Mouse (Mus musculus): ENCODE measurements around the gene Ldlrad3. TPM values are rescaled to one million over a fixed set of nuclear protein-coding genes. Genes with fewer than 3 reads are reported as not detected.

Ldlrad3 gene
- 20.2 and 23.0 TPM in 2 replicates for polyA plus RNA-seq (2016; fragmentation: Nextera tagmentation; extraction: Ambion mirVana)

DNA sequence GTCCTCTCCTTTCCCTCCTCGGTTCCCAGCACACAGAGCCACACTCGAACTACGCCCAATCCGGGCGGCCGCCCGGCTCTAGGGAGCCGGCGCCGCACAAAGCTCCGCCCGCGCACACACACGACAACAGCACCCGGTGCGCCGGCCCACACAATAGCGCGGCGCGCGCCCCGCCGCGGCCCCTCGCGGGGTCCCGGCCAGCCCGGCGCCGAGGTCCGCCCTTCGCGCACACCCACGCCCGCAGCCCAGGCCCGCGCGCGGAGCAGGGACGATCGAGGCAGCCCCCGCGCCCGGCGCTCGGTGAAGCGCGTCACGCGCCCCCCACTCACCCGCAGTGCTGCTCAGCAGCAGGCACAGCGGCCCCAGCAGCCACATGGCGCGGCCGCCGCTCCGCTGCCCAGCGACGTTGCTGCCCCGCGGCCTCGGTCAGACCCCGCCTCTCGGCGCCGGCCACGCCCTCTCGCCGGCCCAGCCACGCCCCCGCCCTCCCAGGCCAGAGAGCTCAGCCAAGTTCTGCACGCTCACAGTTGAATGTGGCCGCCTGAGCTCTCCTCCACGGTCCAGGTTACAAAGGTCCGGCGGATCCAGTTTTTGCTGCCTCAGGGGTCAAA lies at the start of gene Ldlrad3:
Gene Ldlrad3 (minus strand): TSS at position 435 of the 611 bp plus-strand sequence.
- no peaks in the 10 kb centered on the region for H3K36me3 ChIP-seq
- peak within 1 kb of the TSS; percentile 88 for H3K9ac ChIP-seq
- peak; percentile 93 for ATAC-seq (ENCODE audit: insufficient number of reproducible peaks, low FRiP score)
- peak within 1 kb of the TSS; percentile 96 for H3K4me2 ChIP-seq
- no peaks in the 10 kb centered on the region for H3K27me3 ChIP-seq (replicated peaks)
- WGBS: under 1% methylated on average over 72 of the region's 77 CpGs
- peak within 1 kb of the TSS; percentile 82 for H3K27ac ChIP-seq (ENCODE audit: poor library complexity, severe bottlenecking)
- peak within 1 kb of the TSS; percentile 95 for H3K4me3 ChIP-seq
- peaks cover 20% of the 10 kb centered on the region for H3K4me1 ChIP-seq (replicated peaks)
- H3K9me3 ChIP-seq (replicated peaks): no peaks in the 10 kb centered on the region

DNA sequence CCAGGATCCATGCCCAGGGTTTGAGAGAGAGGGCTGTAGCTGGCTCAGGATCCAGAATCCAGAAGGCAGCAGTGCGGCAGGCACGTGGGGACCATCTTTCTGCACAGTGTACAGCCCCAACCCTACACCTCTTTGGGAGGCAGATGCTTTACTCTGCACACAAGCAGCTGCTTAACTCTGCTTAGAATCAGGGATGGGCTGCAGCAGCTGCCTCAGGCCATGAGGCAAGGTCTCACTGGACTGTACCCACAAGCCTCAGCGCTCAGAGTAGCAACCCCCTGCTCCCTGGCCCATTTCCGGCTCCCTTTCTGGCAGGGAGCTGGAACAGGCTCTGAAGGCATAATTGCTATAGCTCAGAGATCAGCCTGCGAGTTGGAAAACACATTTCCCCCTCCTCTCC lies 45.3 kb upstream of the Ldlrad3 start:
- Histone ChIP-seq H3K4me1 (replicated peaks) (peaks cover 4% of the 10 kb centered on the region; the same call in 1 of the 2 replicates), H3K9me3 (replicated peaks) (no peaks in the 10 kb centered on the region), H3K4me2 (no peak overlapping the region), H3K4me3 (no peak overlapping the region), H3K9ac (no peak overlapping the region), H3K36me3 (no peaks in the 10 kb centered on the region), H3K27me3 (replicated peaks) (no peaks in the 10 kb centered on the region; the same call in 1 of the 2 replicates), H3K27ac (ENCODE audit: poor library complexity, severe bottlenecking) (no peak overlapping the region)
- no peak for ATAC-seq (ENCODE audit: insufficient number of reproducible peaks, low FRiP score)
- WGBS: 66% methylated on average over 5 of the region's 5 CpGs

DNA sequence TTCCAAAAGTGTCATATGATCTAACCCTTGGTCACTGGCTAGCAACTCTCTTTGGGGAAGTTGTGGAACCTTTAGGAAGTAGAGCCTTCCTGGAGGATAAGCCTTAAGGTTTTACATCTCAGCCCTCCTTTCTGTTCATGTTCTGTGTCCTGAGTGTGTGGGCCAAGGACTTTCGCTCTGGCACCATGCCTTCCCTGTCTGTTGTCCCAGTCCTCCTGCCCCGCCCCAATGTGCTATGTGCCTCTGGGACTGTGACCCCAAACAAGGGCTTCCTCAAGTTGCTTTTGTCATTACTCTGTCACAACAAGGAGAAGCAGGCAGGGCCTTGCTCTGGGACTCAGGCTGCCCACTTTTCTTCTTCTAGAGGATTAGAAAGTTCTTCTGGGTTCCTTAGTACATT lies 42.9 kb upstream of the Ldlrad3 start:
- no peaks in the 10 kb centered on the region; the same call in 1 of the 2 replicates for H3K27me3 ChIP-seq (replicated peaks)
- H3K4me1 ChIP-seq (replicated peaks): peaks cover 4% of the 10 kb centered on the region; the same call in 1 of the 2 replicates
- H3K4me2 ChIP-seq: no peak overlapping the region
- no peak overlapping the region for H3K27ac ChIP-seq (ENCODE audit: poor library complexity, severe bottlenecking)
- no peak for ATAC-seq (ENCODE audit: insufficient number of reproducible peaks, low FRiP score)
- H3K9me3 ChIP-seq (replicated peaks): no peaks in the 10 kb centered on the region
- H3K36me3 ChIP-seq: no peaks in the 10 kb centered on the region
- no peak overlapping the region for H3K4me3 ChIP-seq
- no peak overlapping the region for H3K9ac ChIP-seq
- WGBS: 91% methylated on average over 2 of the region's 2 CpGs

DNA sequence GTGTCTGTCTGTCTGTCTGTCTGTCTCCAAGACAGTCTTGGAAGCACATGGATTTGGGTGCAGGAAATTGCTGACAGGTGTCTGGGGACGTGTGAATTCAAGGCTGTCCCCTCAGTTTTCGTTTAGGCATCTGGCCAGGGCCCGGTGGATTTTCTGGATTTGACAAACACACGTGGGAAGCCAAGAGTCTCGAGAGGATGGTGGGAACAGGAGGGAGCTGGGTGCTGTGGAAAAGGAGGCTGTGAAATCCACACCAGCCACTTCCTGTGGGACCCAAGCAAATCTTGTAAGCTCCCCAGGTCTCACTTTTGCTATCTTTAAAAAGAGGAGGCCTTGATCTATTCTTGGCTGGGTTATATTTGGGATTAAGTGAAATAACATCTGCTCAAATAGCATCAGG lies 42.1 kb upstream of the Ldlrad3 start:
- WGBS: 68% methylated on average over 5 of the region's 5 CpGs
- no peak overlapping the region for H3K27ac ChIP-seq (ENCODE audit: poor library complexity, severe bottlenecking)

DNA sequence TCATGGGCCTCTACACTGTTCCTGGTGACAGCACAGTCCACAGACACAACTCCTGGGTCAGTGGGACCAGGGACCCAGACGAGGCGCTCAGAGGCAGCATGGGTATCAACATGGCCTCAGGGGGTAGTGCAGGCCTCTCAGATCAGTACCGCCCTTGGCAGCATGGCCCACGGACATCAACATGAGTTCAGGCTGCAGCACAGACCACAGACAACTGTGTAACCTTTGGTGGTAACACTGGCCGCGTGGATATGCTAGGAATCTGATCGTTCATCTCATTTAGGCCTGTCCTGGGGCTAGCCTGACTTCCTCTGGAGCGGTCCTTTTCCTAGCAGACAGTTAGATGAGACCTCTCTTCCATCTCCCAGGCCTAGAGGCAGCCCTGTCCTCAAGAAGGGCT lies 41.7 kb upstream of the Ldlrad3 start:
- H3K9ac ChIP-seq: no peak overlapping the region
- no peaks in the 10 kb centered on the region; the same call in 1 of the 2 replicates for H3K27me3 ChIP-seq (replicated peaks)
- no peak overlapping the region for H3K4me3 ChIP-seq
- H3K9me3 ChIP-seq (replicated peaks): no peaks in the 10 kb centered on the region
- no peaks in the 10 kb centered on the region for H3K36me3 ChIP-seq
- peaks cover 7% of the 10 kb centered on the region; the same call in 1 of the 2 replicates for H3K4me1 ChIP-seq (replicated peaks)
- no peak overlapping the region for H3K4me2 ChIP-seq
- ATAC-seq (ENCODE audit: insufficient number of reproducible peaks, low FRiP score): no peak
- WGBS: 83% methylated on average over 8 of the region's 8 CpGs
- no peak overlapping the region for H3K27ac ChIP-seq (ENCODE audit: poor library complexity, severe bottlenecking)

More for the DNA sequence above, 42.1 kb upstream of the Ldlrad3 start:
- Histone ChIP-seq H3K27me3 (replicated peaks) (no peaks in the 10 kb centered on the region; the same call in 1 of the 2 replicates), H3K9me3 (replicated peaks) (no peaks in the 10 kb centered on the region), H3K4me1 (replicated peaks) (peaks cover 7% of the 10 kb centered on the region; the same call in 1 of the 2 replicates), H3K4me3 (no peak overlapping the region), H3K4me2 (no peak overlapping the region), H3K36me3 (no peaks in the 10 kb centered on the region), H3K9ac (no peak overlapping the region)
- ATAC-seq (ENCODE audit: insufficient number of reproducible peaks, low FRiP score): no peak

DNA sequence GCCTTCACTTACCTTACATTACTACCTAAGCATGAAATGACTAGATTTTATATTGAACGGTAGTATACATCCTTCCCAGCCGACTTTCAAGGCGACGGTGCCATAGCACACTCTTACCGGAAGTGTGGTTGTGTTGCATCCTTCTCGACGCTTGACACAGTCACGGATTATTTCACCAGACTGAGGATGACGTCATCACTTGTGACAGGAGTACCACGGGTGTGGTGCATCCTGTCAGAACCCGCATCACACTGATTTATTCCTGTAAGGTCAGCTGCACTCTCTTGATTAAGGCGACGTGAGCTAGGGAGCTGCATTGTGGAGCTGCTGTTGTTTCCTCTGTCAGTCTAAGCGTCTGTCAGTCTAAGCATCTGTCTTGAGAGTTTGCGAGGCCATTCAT lies 40.1 kb upstream of the Ldlrad3 start:
- Histone ChIP-seq H3K9ac (no peak overlapping the region), H3K4me1 (replicated peaks) (0 out of 2 replicates have a peak, but pooled peaks cover 3% of the 10 kb centered on the region), H3K27me3 (replicated peaks) (no peaks in the 10 kb centered on the region; the same call in 1 of the 2 replicates), H3K4me2 (no peak overlapping the region), H3K9me3 (replicated peaks) (no peaks in the 10 kb centered on the region), H3K4me3 (no peak overlapping the region), H3K27ac (ENCODE audit: poor library complexity, severe bottlenecking) (no peak overlapping the region), H3K36me3 (no peaks in the 10 kb centered on the region)
- 67% methylated on average over 15 of the region's 15 CpGs for WGBS
- ATAC-seq (ENCODE audit: insufficient number of reproducible peaks, low FRiP score): no peak

DNA sequence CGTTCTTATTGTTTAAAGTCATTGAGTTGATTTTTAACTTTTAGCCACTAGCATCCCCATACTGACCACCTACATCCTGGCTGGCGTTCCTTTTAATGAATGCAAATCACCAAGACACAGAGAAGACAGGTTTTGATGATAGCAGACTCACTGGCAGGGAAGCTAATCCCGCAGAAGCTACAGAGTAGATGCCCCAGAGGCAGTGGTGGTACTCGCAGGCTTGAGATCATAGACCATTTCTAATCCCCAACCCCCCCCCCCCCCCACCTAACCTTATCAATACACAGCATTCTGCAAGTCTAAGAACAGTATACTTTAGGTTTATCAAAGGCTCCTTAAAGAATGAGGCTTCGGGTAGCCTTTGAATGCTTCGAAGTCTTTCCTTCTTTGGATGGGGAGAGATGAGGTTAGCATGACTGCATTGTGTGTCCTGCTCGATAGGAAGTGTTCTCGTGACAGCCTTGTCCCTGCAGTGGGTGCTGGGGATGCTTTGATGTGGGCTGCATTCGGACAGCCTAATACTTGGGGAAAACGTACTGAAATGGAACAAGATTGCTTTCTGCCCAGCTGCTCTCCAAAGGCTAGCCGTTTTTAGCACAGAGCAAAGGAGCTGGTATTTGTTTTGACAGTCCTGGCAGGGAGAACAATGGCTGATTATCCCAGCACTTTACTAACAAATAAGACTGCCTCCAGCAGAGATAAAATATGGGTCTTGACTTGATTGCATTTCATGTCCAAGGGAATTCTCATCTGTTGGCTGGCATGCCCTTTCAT lies 37.4 kb upstream of the Ldlrad3 start:
- H3K4me3 ChIP-seq: no peak overlapping the region
- no peak overlapping the region for H3K27ac ChIP-seq (ENCODE audit: poor library complexity, severe bottlenecking)
- 0 out of 2 replicates have a peak, but pooled peaks cover 3% of the 10 kb centered on the region for H3K4me1 ChIP-seq (replicated peaks)
- no peak overlapping the region for H3K9ac ChIP-seq
- no peaks in the 10 kb centered on the region for H3K27me3 ChIP-seq (replicated peaks)
- H3K4me2 ChIP-seq: no peak overlapping the region
- ATAC-seq (ENCODE audit: insufficient number of reproducible peaks, low FRiP score): no peak
- 23% methylated on average over 11 of the region's 11 CpGs for WGBS
- no peaks in the 10 kb centered on the region for H3K9me3 ChIP-seq (replicated peaks)
- no peaks in the 10 kb centered on the region for H3K36me3 ChIP-seq

DNA sequence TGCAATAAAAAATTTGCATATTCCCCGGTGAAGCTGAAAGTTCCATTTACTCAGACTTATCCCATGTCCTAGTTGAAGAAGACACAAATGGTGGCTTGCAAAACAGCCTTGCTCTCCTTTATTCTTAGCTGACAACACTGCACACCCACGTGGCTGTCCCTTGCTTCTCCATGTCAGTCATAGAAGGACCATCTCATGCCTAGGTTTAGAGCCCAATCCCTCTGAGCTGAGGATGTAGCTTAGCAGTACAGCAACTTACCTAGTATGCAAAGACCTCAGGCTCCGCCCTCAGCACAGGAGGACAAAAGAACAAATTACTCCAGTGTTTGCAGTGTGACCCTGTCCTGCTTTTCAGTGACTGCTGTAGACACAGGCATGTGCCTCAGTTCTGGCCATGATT lies 36.6 kb upstream of the Ldlrad3 start:
- Histone ChIP-seq H3K27me3 (replicated peaks) (no peaks in the 10 kb centered on the region), H3K4me1 (replicated peaks) (0 out of 2 replicates have a peak, but pooled peaks cover 3% of the 10 kb centered on the region), H3K9me3 (replicated peaks) (no peaks in the 10 kb centered on the region), H3K27ac (ENCODE audit: poor library complexity, severe bottlenecking) (no peak overlapping the region), H3K4me2 (no peak overlapping the region), H3K36me3 (no peaks in the 10 kb centered on the region), H3K4me3 (no peak overlapping the region), H3K9ac (no peak overlapping the region)
- 69% methylated on average over 3 of the region's 3 CpGs for WGBS
- ATAC-seq (ENCODE audit: insufficient number of reproducible peaks, low FRiP score): no peak

DNA sequence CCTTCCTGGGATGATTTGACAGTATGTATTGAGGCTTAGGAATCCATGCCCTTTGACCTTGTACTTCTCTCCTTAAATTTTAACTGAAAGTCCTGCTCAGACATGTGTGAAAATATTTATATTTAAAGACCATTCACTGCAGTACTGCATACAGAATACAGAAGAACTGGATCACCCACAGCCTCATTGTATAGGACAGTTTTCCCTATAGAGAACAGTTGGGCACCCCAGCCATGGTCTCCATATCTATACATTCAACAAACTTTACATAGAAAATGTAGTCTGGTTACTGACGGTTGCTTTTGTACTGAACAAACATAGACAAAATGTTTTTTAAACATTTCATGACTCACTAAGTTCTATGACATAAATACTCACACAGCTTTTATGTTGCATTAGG lies 30.6 kb upstream of the Ldlrad3 start:
- no peak overlapping the region for H3K9ac ChIP-seq
- no peaks in the 10 kb centered on the region for H3K27me3 ChIP-seq (replicated peaks)
- ATAC-seq (ENCODE audit: insufficient number of reproducible peaks, low FRiP score): no peak
- no peak overlapping the region for H3K27ac ChIP-seq (ENCODE audit: poor library complexity, severe bottlenecking)
- WGBS: 88% methylated on average over 1 of the region's 1 CpGs
- no peak overlapping the region for H3K4me2 ChIP-seq
- no peaks in the 10 kb centered on the region for H3K36me3 ChIP-seq
- H3K4me1 ChIP-seq (replicated peaks): no peaks in the 10 kb centered on the region
- H3K4me3 ChIP-seq: no peak overlapping the region
- H3K9me3 ChIP-seq (replicated peaks): no peaks in the 10 kb centered on the region

DNA sequence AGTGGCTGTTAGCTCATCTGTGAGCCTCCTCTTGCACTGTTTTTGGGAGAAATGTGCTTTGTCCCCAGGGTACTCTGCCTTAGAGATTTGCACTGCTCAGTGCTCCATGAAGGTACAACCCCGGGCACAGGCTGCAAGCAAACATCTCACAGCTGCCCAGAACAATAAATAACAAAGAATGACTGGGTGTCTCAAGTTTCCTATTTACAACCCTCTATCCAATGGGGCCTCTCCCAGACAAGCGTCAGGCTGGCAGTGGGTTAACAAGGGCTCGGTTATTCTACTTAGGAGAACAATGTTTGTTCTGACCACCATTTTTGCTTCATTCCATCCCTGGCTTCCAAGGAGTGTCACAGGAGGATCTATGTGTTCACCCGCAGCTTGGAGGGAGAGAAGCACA lies 25.9 kb upstream of the Ldlrad3 start:
- H3K9ac ChIP-seq: no peak overlapping the region
- no peaks in the 10 kb centered on the region for H3K27me3 ChIP-seq (replicated peaks)
- 64% methylated on average over 4 of the region's 4 CpGs for WGBS
- H3K9me3 ChIP-seq (replicated peaks): no peaks in the 10 kb centered on the region
- H3K4me3 ChIP-seq: no peak overlapping the region
- H3K27ac ChIP-seq (ENCODE audit: poor library complexity, severe bottlenecking): no peak overlapping the region
- no peak overlapping the region for H3K4me2 ChIP-seq
- no peaks in the 10 kb centered on the region for H3K4me1 ChIP-seq (replicated peaks)
- no peak for ATAC-seq (ENCODE audit: insufficient number of reproducible peaks, low FRiP score)
- no peaks in the 10 kb centered on the region for H3K36me3 ChIP-seq

DNA sequence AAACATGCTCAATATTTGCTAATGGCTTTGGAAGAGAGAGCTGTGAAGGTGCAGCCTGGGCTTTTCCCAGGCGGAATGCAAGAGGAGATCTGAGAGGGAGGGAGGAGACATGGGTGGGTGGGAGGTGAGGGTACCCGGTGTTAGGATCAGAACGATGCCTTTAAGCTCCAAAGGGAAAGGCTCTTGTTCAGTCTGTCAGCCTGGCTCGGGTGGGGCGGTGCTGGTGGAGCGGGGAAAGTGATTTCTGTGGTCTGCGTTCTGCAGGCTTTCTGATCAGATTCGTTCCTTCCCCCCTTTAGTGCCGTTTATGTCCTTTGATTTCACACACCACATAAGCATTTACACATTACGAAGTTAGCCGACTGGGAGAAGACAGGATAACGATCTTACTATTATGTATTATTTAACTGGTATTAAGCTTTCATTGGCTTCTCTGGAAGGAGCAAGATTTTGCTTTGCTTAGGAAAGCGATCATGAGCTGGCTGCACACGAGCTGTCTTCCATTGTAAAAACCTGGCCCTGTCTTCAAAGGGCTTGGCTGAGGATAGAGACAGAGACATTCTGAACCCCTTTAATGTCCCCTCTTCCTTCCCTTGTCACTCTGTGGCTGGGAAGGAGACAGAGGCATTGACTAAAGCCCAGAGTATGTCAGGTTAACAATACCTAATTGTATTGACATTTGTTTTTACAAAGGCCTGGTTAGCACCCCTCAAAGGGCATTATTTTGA lies 19.7 kb upstream of the Ldlrad3 start:
- no peaks in the 10 kb centered on the region for H3K36me3 ChIP-seq
- no peaks in the 10 kb centered on the region for H3K4me1 ChIP-seq (replicated peaks)
- peak overlapping the region; percentile 16; the same call in 1 of the 2 replicates for H3K4me2 ChIP-seq
- no peak overlapping the region for H3K4me3 ChIP-seq
- 19% methylated on average over 14 of the region's 14 CpGs for WGBS
- ATAC-seq (ENCODE audit: insufficient number of reproducible peaks, low FRiP score): no peak
- peaks cover 3% of the 10 kb centered on the region; the same call in 1 of the 2 replicates for H3K27me3 ChIP-seq (replicated peaks)
- H3K9me3 ChIP-seq (replicated peaks): no peaks in the 10 kb centered on the region
- no peak overlapping the region for H3K27ac ChIP-seq (ENCODE audit: poor library complexity, severe bottlenecking)
- H3K9ac ChIP-seq: no peak overlapping the region
